Mouse (Mus musculus) frontal cortex, postnatal 25 days (tissue): ENCODE data around the gene Gpr174.
"Not testable (repeated sequence)": the region's sequence is repeated elsewhere in the genome, so short reads cannot be mapped to it uniquely, and the experiment has no call there.

ENCODE experiments used
- DNase-seq, 2 experiments: peaks; one replicate each; pipeline ENCODE4 v3.0.0; 2022; ENCODE audit warnings: low spot score in 2 of 2

Gene Gpr174

GRCm38 (mm10) chrX:107255486-107256227, at the start of gene Gpr174:
Gene Gpr174, plus strand, starts transcription at chrX:107255878.
- no peak for DNase-seq

- DNase-seq = no peak
Measured at GRCm38 (mm10) chrX:107217577-107218090, 38.0 kb upstream of the Gpr174 start.

- DNase-seq = no peak
Measured at GRCm38 (mm10) chrX:107224846-107225245, 30.8 kb upstream of the Gpr174 start.

- no peak for DNase-seq
Measured at GRCm38 (mm10) chrX:107231214-107231613, 24.5 kb upstream of the Gpr174 start.

- DNase-seq = no peak
Measured at GRCm38 (mm10) chrX:107234655-107235054, 21.0 kb upstream of the Gpr174 start.

GRCm38 (mm10) chrX:107236461-107236860, 19.2 kb upstream of the Gpr174 start:
- DNase-seq = no peak

GRCm38 (mm10) chrX:107250390-107250789, 5.3 kb upstream of the Gpr174 start:
- no peak for DNase-seq

GRCm38 (mm10) chrX:107264619-107265018, 8.9 kb downstream of the Gpr174 start:
- no peak for DNase-seq

- DNase-seq = no peak
Measured at GRCm38 (mm10) chrX:107277606-107278005, 21.9 kb downstream of the Gpr174 start.

GRCm38 (mm10) chrX:107284211-107284610, 28.5 kb downstream of the Gpr174 start:
- no peak for DNase-seq

GRCm38 (mm10) chrX:107297861-107298260, 42.2 kb downstream of the Gpr174 start:
- DNase-seq = not testable (repeated sequence)

GRCm38 (mm10) chrX:107298761-107299160, 43.1 kb downstream of the Gpr174 start:
- DNase-seq = no peak

- no peak for DNase-seq
Measured at GRCm38 (mm10) chrX:107306492-107306891, 50.8 kb downstream of the Gpr174 start.

- DNase-seq = no peak
Measured at GRCm38 (mm10) chrX:107312533-107312932, 56.9 kb downstream of the Gpr174 start.

GRCm38 (mm10) chrX:107325697-107326381, 70.2 kb downstream of the Gpr174 start:
- DNase-seq = no peak

GRCm38 (mm10) chrX:107329849-107330248, 74.2 kb downstream of the Gpr174 start:
- DNase-seq = no peak

GRCm38 (mm10) chrX:107336609-107337008, 80.9 kb downstream of the Gpr174 start:
- DNase-seq = no peak

- no peak for DNase-seq
Measured at GRCm38 (mm10) chrX:107341980-107342379, 86.3 kb downstream of the Gpr174 start.
